Mouse (Mus musculus): ENCODE measurements around the gene Mapt.
A peak's percentile ranks its signal among the peaks of the same experiment; 100 is the strongest.

Gene Mapt

DNA sequence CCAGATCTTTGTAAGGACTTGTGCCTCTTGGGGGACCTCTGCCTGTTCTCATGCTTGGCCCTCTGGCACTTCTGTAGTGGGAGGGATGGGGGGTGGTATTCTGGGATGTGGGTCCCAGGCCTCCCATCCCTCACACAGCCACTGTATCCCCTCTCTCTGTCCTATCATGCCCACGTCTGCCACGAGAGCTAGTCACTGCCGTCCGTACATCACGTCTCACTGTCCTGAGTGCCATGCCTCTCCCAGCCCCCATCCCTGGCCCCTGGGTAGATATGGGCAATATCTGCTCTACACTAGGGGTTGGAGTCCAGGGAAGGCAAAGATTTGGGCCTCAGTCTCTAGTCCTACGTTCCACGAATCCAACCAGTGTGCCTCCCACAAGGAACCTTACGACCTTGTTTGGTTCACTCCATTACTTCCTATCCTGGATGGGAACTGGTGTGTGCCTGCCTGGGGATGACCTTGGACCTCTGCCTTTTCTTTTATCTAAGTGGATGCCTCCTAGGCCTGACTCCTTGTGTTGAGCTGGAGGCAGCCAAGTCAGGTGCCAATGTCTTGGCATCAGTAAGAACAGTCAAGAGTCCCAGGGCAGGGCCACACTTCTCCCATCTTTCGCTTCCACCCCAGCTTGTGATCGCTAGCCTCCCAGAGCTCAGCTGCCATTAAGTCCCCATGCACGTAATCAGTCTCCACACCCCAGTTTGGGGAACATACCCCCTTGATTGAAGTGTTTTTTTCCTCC is 98.2 kb downstream of the Mapt start:
- no peak for DNase-seq (ENCODE audit: low read depth, low spot score)
- Histone ChIP-seq H3K27me3 (ENCODE audit: control insufficient read depth, insufficient read depth, low read length, poor library complexity, severe bottlenecking) (no peaks in the 10 kb centered on the region), H3K36me3 (ENCODE audit: control insufficient read depth, insufficient read depth, low read length, poor library complexity, severe bottlenecking) (peaks cover 2% of the 10 kb centered on the region; the same call in 1 of the 2 replicates)

DNA sequence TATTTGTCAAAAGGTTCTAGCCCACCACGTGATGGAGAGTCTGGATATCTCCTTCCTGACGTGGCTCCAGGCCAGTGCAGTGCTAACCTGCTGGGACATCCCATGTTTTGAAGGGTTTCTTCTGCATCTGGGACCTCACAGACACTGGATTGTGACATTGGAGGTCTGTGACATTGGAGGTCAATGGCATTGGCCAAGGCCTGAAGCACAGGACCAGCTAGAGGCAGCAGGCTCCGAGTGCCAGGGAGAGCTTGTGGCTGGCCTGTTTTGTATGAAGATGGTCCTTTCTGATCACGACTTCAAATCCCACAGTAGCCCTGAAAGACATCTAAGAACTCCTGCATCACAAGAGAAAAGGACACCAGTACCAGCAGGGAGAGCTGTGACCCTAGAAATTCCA is 99.0 kb downstream of the Mapt start:
- H3K36me3 ChIP-seq (ENCODE audit: control insufficient read depth, insufficient read depth, low read length, poor library complexity, severe bottlenecking): peaks cover 6% of the 10 kb centered on the region; the same call in 1 of the 2 replicates
- no peak for DNase-seq (ENCODE audit: low read depth, low spot score)
- H3K27me3 ChIP-seq (ENCODE audit: control insufficient read depth, insufficient read depth, low read length, poor library complexity, severe bottlenecking): no peaks in the 10 kb centered on the region

DNA sequence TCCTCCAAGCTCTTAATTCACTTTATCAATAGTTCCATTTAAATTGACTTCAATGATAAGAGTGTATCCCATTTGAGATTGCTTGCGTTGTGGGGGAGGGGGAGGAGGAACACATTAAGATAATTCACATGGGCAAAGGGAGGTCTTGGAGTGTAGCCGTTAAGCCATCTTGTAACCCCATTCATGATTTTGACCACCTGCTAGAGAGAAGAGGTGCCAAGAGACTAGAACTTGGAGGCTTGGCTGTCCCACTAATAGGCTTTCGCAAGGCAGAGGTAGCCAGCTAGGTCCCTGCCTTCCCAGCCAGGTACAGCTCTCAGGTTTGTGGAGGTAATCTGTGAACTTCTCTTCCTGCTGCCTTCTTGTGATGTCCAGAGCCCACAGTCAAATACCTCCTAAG is 100.0 kb downstream of the Mapt start:
- Histone ChIP-seq H3K27me3 (ENCODE audit: control insufficient read depth, insufficient read depth, low read length, poor library complexity, severe bottlenecking) (no peaks in the 10 kb centered on the region), H3K36me3 (ENCODE audit: control insufficient read depth, insufficient read depth, low read length, poor library complexity, severe bottlenecking) (peaks cover 13% of the 10 kb centered on the region)
- DNase-seq (ENCODE audit: low read depth, low spot score): no peak

DNA sequence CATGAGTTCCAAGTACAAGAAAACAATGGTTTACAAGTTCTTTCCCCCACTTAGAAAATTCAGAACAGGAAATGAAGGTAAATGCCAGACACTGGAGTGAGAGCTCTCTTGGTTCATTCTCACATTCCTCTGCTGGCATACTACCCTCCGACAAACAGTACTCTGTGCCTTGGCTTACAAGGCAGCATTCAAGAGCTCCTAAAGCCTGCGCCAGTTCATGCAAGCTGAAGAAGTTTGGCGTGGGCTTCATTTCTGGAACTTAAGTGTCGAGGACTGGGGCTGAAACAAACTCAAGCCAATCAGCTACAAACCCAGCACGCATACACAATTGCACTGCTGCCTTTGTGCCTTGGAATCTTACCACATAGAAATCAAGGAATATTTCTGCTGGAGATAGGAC is 100.9 kb downstream of the Mapt start:
- H3K36me3 ChIP-seq (ENCODE audit: control insufficient read depth, insufficient read depth, low read length, poor library complexity, severe bottlenecking): peaks cover 17% of the 10 kb centered on the region
- H3K27me3 ChIP-seq (ENCODE audit: control insufficient read depth, insufficient read depth, low read length, poor library complexity, severe bottlenecking): no peaks in the 10 kb centered on the region
- DNase-seq (ENCODE audit: low read depth, low spot score): no peak

DNA sequence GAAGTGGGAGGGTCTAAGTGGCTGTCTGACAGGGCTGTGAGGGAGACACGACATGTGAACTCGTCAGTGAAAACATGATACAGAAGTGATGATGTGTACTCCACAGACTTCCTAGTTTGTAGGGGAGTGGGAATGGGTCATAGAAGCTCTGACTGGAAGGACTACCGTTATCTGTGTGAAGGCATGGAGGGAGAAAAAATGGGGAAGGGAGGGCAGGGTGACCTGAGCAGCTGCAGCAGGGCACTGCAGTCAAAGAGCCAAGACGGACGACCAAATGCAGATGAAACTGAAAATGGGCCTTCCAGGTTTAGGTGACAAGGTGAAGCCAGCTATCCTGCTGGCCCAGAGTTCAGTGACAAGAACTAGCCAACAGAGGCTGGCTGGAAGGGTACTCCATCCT is 102.9 kb downstream of the Mapt start:
- H3K36me3 ChIP-seq (ENCODE audit: control insufficient read depth, insufficient read depth, low read length, poor library complexity, severe bottlenecking): peaks cover 25% of the 10 kb centered on the region
- DNase-seq (ENCODE audit: low read depth, low spot score): no peak
- no peaks in the 10 kb centered on the region for H3K27me3 ChIP-seq (ENCODE audit: control insufficient read depth, insufficient read depth, low read length, poor library complexity, severe bottlenecking)

DNA sequence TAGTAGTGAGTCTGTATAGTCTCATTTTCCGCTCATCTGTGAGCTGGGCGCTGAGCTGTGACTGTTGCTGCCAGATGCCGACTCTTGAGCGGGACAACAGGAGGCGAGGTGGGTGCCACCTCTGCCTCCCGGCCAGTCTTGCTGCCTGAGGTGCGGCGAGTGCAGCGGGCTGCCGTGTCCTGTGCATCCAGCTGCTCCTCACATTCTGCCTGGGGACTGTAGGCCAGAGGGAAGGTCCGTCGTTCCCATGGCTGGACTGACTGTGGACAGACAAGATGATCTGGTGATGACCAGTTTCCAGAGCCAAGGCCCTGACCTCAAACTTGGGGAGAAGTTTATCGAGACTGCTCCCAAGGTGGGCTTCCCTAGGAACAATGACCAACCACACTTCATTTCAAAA is 103.8 kb downstream of the Mapt start:
- Histone ChIP-seq H3K36me3 (ENCODE audit: control insufficient read depth, insufficient read depth, low read length, poor library complexity, severe bottlenecking) (peaks cover 25% of the 10 kb centered on the region), H3K27me3 (ENCODE audit: control insufficient read depth, insufficient read depth, low read length, poor library complexity, severe bottlenecking) (no peaks in the 10 kb centered on the region)
- no peak for DNase-seq (ENCODE audit: low read depth, low spot score)

DNA sequence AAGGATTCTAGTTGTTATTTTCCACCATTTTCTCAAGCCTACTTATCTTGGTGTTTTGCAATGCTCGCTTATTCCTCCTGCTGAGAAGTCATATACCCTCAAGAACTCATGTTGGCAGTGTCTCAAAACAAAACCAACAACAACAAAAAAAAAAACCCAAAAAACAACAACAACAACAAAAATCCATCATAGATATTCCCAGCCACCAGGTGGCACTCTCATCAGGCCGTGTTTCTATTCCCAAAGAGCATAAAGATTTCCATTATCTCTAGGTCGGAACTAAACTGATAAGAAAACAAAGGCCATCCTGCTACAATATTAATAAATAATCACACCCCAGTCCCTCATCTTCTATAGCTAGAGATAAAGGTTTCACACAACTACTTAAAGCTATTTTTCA is 115.7 kb downstream of the Mapt start:
- Histone ChIP-seq H3K36me3 (ENCODE audit: control insufficient read depth, insufficient read depth, low read length, poor library complexity, severe bottlenecking) (peaks cover 25% of the 10 kb centered on the region), H3K27me3 (ENCODE audit: control insufficient read depth, insufficient read depth, low read length, poor library complexity, severe bottlenecking) (no peaks in the 10 kb centered on the region)
- peak; percentile 28 for DNase-seq (ENCODE audit: low read depth, low spot score)

DNA sequence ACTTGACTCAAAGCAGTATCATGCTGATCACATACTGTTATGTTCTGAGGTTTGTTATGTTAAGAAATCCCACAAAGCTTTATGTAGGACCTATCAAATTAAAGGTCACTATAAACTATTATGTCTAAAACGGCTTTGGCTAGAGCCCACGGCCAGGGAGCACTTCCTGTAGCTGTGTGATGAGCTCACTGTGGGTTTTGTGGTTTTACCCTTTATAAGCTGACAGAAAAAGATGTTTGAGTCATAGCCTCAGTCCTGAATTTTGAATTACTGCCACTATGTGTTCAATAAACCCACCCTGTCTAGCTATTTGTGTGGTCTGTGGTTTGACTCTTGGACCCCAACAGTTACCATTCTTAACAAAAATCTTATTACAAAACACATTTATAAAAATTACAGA is 130.6 kb downstream of the Mapt start:
- Histone ChIP-seq H3K36me3 (ENCODE audit: control insufficient read depth, insufficient read depth, low read length, poor library complexity, severe bottlenecking) (no peaks in the 10 kb centered on the region), H3K27me3 (ENCODE audit: control insufficient read depth, insufficient read depth, low read length, poor library complexity, severe bottlenecking) (no peaks in the 10 kb centered on the region)
- peak; percentile 59 for DNase-seq (ENCODE audit: low read depth, low spot score)

DNA sequence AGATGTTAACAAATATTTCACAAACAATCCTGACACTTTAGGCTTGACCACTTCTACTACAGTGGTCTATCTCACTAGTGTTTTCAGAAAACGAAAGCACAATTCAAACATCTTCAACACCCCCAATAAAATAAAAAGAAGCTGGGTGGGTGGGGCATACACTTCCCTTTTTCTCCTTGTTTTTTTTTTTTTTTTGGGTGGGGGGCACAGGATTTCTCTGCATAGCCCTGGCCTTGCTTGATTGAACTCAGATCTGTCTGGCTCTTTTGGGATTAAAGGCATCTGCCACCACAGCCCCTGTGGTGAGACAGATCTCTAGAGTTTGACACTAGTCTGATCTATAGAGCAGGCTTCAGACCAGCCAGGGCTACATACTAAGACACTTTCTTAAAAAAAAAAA is 131.5 kb downstream of the Mapt start:
- no peaks in the 10 kb centered on the region for H3K36me3 ChIP-seq (ENCODE audit: control insufficient read depth, insufficient read depth, low read length, poor library complexity, severe bottlenecking)
- no peaks in the 10 kb centered on the region for H3K27me3 ChIP-seq (ENCODE audit: control insufficient read depth, insufficient read depth, low read length, poor library complexity, severe bottlenecking)
- no peak for DNase-seq (ENCODE audit: low read depth, low spot score)

DNA sequence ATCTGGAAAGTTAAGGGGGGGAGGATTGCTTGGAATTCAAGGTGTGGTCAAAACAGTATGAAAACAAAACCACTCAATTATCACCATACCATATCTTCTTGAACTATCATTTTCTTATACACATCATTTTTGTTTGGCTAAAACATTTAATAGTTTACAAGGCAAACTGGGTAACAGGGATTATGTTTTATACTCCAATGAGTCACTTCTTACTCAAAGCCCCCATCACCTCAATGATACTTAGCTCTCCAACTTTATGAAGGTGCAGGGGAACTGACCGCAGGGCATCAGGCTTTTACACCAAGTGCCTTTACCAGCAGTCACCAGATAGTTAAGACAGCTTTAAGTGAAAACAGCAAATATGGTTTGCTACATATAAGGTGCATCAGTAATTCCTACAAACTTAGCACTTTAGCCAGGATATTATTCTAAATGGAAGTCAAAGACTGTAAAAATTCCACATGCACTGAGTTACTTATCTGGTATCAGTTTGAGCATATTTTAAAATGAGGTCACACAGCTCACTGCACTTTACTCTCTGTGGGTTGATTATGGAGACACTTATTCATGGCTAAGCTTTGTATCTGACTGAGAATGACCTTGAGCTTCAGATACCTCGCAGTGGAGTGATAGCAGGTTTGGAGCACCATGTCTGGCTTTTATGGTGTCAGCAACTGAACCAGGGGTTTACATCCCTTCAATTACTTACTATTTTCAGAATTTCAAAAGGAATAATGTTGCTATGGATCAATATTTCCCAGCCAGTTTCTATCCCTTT is 132.8 kb downstream of the Mapt start:
- no peak for DNase-seq (ENCODE audit: low read depth, low spot score)
- H3K36me3 ChIP-seq (ENCODE audit: control insufficient read depth, insufficient read depth, low read length, poor library complexity, severe bottlenecking): 0 out of 2 replicates have a peak, but pooled peaks cover 3% of the 10 kb centered on the region
- H3K27me3 ChIP-seq (ENCODE audit: control insufficient read depth, insufficient read depth, low read length, poor library complexity, severe bottlenecking): no peaks in the 10 kb centered on the region

DNA sequence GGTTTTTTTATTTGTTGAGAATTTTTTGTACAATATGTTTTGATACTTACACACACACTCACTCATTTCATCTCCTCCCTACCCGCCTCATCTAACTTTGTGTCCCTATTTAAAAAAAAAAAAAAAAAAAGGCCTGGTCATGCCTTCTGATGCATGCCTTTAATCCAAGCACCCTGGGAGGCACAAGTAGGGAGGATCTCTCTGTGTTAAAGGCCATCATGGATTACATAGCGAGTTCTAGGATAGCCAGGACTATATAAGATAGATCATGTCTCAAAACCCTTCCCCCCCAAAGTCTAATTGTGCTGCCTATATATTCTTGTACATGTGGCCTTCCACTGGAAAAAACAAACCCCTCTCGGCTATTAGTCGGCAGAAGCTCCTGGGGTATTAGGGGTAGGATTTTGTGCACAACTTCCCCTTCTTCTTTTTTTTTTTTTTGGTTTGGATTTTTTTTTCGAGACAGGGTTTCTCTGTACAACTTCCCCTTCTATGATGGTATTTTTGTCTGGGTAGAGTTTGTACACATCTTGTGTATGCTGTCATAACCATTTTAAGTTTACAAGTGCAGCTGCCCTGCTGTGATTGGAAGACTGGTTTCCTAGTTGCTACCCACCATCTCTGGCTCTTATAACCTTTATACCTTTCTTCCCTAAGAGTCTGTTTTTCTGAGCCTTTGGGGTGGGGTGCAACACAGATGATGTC is 136.4 kb downstream of the Mapt start:
- Histone ChIP-seq H3K36me3 (ENCODE audit: control insufficient read depth, insufficient read depth, low read length, poor library complexity, severe bottlenecking) (0 out of 2 replicates have a peak, but pooled peaks cover 3% of the 10 kb centered on the region), H3K27me3 (ENCODE audit: control insufficient read depth, insufficient read depth, low read length, poor library complexity, severe bottlenecking) (no peaks in the 10 kb centered on the region)
- peak; percentile 62 for DNase-seq (ENCODE audit: low read depth, low spot score)

DNA sequence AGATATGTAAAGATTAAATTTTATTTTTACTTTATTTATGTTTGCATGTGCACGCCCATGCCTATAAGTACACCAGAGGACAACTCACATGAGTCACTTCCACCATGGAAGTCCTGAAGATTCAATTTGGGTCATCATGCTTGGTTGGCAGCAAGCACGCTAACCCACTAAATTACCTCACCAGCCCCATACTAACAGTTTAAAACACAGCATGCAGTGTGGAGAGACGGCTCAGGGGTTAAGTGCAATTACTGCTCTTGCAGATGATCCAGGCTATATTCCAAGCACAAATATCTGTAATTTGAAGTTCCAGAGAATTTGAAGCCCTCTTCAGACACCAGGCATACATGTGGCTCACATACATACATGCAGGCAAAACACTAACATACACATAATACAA is 145.1 kb downstream of the Mapt start:
- Histone ChIP-seq H3K36me3 (ENCODE audit: control insufficient read depth, insufficient read depth, low read length, poor library complexity, severe bottlenecking) (peaks cover 5% of the 10 kb centered on the region; the same call in 1 of the 2 replicates), H3K27me3 (ENCODE audit: control insufficient read depth, insufficient read depth, low read length, poor library complexity, severe bottlenecking) (no peaks in the 10 kb centered on the region)
- no peak for DNase-seq (ENCODE audit: low read depth, low spot score)

DNA sequence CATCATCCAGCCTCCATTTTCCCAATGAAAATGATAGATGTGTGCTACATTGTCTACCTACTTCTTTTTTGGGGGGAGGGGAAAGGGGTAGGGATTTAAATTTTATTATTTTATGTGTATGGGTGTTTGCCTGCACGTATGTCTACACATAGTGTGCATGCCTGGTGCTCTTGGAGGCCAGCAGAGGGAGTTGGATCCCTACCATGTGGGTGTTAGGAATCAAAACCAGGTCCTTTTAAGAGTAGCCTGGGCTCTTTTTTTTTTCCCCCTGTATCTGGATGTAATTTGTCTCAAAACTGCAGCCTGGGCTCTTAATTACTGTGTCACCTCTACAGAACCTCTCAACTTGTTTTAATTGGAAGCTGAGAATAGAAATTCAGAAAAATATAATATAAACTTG is 148.4 kb downstream of the Mapt start:
- no peaks in the 10 kb centered on the region for H3K27me3 ChIP-seq (ENCODE audit: control insufficient read depth, insufficient read depth, low read length, poor library complexity, severe bottlenecking)
- H3K36me3 ChIP-seq (ENCODE audit: control insufficient read depth, insufficient read depth, low read length, poor library complexity, severe bottlenecking): peaks cover 5% of the 10 kb centered on the region; the same call in 1 of the 2 replicates
- peak; percentile 62 for DNase-seq (ENCODE audit: low read depth, low spot score)
